Mouse (Mus musculus) limb, embryonic 11.5 days (tissue): ENCODE data around the gene Ppp1r9a. TPM values are rescaled to one million over a fixed set of nuclear protein-coding genes. Genes with fewer than 3 reads are reported as not detected.
"Not testable (repeated sequence)": the region's sequence is repeated elsewhere in the genome, so short reads cannot be mapped to it uniquely, and the experiment has no call there.

ENCODE experiments used
- ATAC-seq: fragments of 200-750 bp; cut with Nextera tagmentation; 2 replicates; pipeline ENCODE4 v1.8.0; 2017; ENCODE audit warnings: low read depth; ENCODE audit not compliant: insufficient number of reproducible peaks, low FRiP score, low TSS enrichment
- DNase-seq: peaks from one replicate; pipeline ENCODE4 v3.0.0-alpha.2; 2015; ENCODE audit warnings: low spot score
- H3K27ac ChIP-seq: fragments of 300-500 bp; sonication (generic); replicated peaks from 2 replicates; pipeline ENCODE4 v1.5.1; 2014; ENCODE audit warnings: low read depth, mild to moderate bottlenecking, low read length
- H3K27me3 ChIP-seq: fragments of 300-500 bp; sonication (generic); 2 replicates; pipeline ENCODE4 v1.6.1; 2014; ENCODE audit warnings: mild to moderate bottlenecking, low read length, mixed read lengths; ENCODE audit not compliant: control insufficient read depth, insufficient read depth
- H3K36me3 ChIP-seq: fragments of 300-500 bp; sonication (generic); 2 replicates; pipeline ENCODE4 v1.6.1; 2014; ENCODE audit warnings: mild to moderate bottlenecking, low read length, moderate library complexity, mixed read lengths; ENCODE audit not compliant: control insufficient read depth, insufficient read depth
- H3K4me1 ChIP-seq: fragments of 300-500 bp; sonication (generic); 2 replicates; pipeline ENCODE4 v1.6.1; 2014; ENCODE audit warnings: low read length, mixed read lengths; ENCODE audit not compliant: control insufficient read depth, insufficient read depth
- H3K4me2 ChIP-seq: fragments of 300-500 bp; sonication (generic); 2 replicates; pipeline ENCODE4 v1.6.1; 2014; ENCODE audit warnings: low read depth, mild to moderate bottlenecking, moderate library complexity; ENCODE audit not compliant: severe bottlenecking
- H3K4me3 ChIP-seq: fragments of 300-500 bp; sonication (generic); 2 replicates; pipeline ENCODE4 v1.5.1; 2014; ENCODE audit warnings: low read depth, low read length
- H3K9ac ChIP-seq: fragments of 300-500 bp; sonication (generic); 2 replicates; pipeline ENCODE4 v1.6.1; 2014; ENCODE audit warnings: mild to moderate bottlenecking, low read length
- H3K9me3 ChIP-seq: fragments of 300-500 bp; sonication (generic); 2 replicates; pipeline ENCODE4 v1.6.1; 2016; ENCODE audit warnings: low read length; ENCODE audit not compliant: control insufficient read depth
- WGBS: fragments of 180-500 bp; shearing (Covaris S2); extraction: QIAGEN DNeasy Blood & Tissue Kit; methylation state at CpG from one replicate; pipeline ENCODE4 v1.1.7; 2014; 5-methylcytosine and 5-hydroxymethylcytosine counted together
- polyA plus RNA-seq: library from polyadenylated mRNA; unstranded; fragments of >200 nt; fragmentation: Nextera tagmentation; extraction: Ambion mirVana; gene quantifications from 2 replicates; pipeline ENCODE4 v1.2.1, GENCODE M21; 2014

Gene Ppp1r9a
- 27.9 and 31.9 TPM in 2 replicates for polyA plus RNA-seq

DNA sequence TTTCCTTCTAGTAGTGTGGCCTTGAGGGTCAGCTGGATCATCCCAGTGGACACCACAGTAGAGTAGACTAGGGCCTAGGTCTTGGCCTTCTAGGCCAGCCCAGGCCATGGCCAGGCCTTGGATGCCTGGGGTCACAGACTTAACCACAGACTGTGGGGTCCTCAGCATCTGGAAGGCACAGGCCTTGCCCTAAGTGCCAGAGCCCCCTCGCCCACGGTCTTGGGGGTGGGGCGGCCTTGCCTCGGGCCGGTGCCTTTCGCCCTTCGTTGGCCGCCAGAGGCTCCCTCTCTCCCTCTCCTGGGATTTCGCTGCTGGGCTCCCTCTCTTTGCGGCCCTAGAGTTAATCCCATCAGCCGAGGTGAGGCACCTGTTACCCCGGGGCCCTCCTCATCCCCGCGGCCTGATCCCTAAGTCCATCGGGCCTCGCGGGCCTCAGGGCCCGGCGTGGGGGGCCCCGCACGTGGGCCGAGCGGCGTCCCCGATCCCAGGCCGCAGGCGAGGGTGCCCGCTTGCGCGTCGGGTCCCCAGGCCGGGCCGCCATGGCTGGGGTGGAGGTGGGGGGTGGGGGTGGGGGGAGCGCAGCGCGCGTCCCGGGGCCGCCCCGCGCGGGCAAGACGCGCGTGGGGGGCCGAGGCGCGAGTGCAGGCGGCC lies at the start of gene Ppp1r9a:
Gene Ppp1r9a (plus strand): TSS at position 244 of the 651 bp plus-strand sequence.
- WGBS = under 1% methylated on average over 36 of the region's 49 CpGs
- H3K27ac ChIP-seq = peak within 1 kb of the TSS; percentile 98
- peak; percentile 78 for DNase-seq
- H3K4me1 ChIP-seq = peaks cover 8% of the 10 kb centered on the region
- H3K9me3 ChIP-seq = no peaks in the 10 kb centered on the region
- H3K4me2 ChIP-seq = peak within 1 kb of the TSS; percentile 78
- peak; percentile 54; the same call in 1 of the 2 replicates for ATAC-seq
- H3K27me3 ChIP-seq = no peaks in the 10 kb centered on the region
- no peaks in the 10 kb centered on the region for H3K36me3 ChIP-seq
- peak within 1 kb of the TSS; percentile 97 for H3K9ac ChIP-seq
- H3K4me3 ChIP-seq = peak within 1 kb of the TSS; percentile 52

- no peak for ATAC-seq
- H3K4me2 ChIP-seq = no peak overlapping the region
- H3K9ac ChIP-seq = no peak overlapping the region
- H3K4me1 ChIP-seq = no peaks in the 10 kb centered on the region
- no peak overlapping the region for H3K27ac ChIP-seq
- 80% methylated on average over 10 of the region's 10 CpGs for whole genome bisulfite sequencing
- 0 out of 2 replicates have a peak, but pooled peaks cover 2% of the 10 kb centered on the region for H3K9me3 ChIP-seq
- no peak for DNase-seq
- no peaks in the 10 kb centered on the region for H3K36me3 ChIP-seq
- H3K4me3 ChIP-seq = no peak overlapping the region
- no peaks in the 10 kb centered on the region for H3K27me3 ChIP-seq
These were observed 47.5 kb upstream of the Ppp1r9a start for GRCm38 (mm10) chr6:4855236-4855635.

GRCm38 (mm10) chr6:4856919-4857318 lies 45.8 kb upstream of the Ppp1r9a start:
- ATAC-seq = no peak
- Histone ChIP-seq H3K9me3 (0 out of 2 replicates have a peak, but pooled peaks cover 2% of the 10 kb centered on the region), H3K4me3 (no peak overlapping the region), H3K9ac (no peak overlapping the region), H3K27me3 (no peaks in the 10 kb centered on the region), H3K36me3 (no peaks in the 10 kb centered on the region), H3K27ac (no peak overlapping the region), H3K4me1 (no peaks in the 10 kb centered on the region), H3K4me2 (no peak overlapping the region)
- WGBS = 95% methylated on average over 11 of the region's 11 CpGs
- DNase-seq = no peak

DNA sequence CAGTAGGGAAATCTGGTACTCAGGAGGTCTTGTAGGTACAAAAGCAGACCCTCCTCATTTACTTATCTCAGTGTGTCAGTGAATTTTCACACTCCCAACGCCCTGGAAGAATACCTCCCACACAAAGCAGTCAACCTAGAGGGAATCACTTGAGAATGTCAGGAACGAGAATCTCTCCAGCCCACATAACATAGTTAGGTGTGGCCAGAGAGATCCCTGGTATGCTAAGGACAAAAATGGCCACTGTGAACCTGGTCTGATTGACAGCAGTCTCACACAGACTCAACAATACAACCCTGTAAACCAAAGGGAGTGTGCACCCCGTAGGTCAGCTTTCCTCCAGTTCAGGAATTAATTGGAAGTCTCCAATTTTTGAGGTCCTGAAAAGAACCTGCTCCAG lies 18.4 kb upstream of the Ppp1r9a start:
- Histone ChIP-seq H3K27me3 (no peaks in the 10 kb centered on the region), H3K9ac (no peak overlapping the region), H3K4me3 (no peak overlapping the region), H3K4me1 (no peaks in the 10 kb centered on the region), H3K36me3 (no peaks in the 10 kb centered on the region), H3K27ac (no peak overlapping the region), H3K9me3 (no peaks in the 10 kb centered on the region), H3K4me2 (no peak overlapping the region)
- 79% methylated on average over 3 of the region's 3 CpGs for WGBS
- ATAC-seq (no peak), DNase-seq (no peak)

- Histone ChIP-seq H3K4me3 (no peak overlapping the region), H3K27ac (no peak overlapping the region), H3K4me1 (no peaks in the 10 kb centered on the region), H3K9me3 (0 out of 2 replicates have a peak, but pooled peaks cover 4% of the 10 kb centered on the region), H3K36me3 (no peaks in the 10 kb centered on the region), H3K4me2 (no peak overlapping the region), H3K9ac (no peak overlapping the region), H3K27me3 (no peaks in the 10 kb centered on the region)
- ATAC-seq = no peak
- 81% methylated on average over 9 of the region's 9 CpGs for WGBS
- no peak for DNase-seq
These were observed 13.2 kb upstream of the Ppp1r9a start for GRCm38 (mm10) chr6:4889544-4889943.

DNA sequence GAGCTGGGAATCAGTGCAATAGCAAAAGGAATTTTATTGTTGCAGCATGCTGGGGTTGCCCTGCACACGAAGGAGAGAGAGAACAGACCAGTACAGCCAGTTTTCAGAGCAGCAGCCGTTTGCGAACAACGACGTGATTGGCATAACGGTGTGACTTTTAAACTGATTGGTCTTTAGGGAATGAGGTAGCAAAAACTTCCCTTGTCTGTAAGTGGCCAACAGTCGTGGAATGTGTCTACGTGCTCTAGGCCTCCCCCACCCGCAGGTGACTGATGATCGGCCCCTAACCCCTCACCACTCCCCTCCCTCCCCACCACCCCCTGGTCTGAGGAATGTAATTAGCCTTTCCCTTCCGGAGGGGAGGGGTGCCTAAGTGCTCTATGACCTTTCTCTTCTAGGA lies 10.3 kb upstream of the Ppp1r9a start:
- Histone ChIP-seq H3K27ac (no peak overlapping the region), H3K9me3 (0 out of 2 replicates have a peak, but pooled peaks cover 4% of the 10 kb centered on the region), H3K36me3 (no peaks in the 10 kb centered on the region), H3K27me3 (no peaks in the 10 kb centered on the region), H3K9ac (no peak overlapping the region), H3K4me2 (no peak overlapping the region), H3K4me1 (no peaks in the 10 kb centered on the region), H3K4me3 (no peak overlapping the region)
- DNase-seq = peak; percentile 42
- WGBS = 16% methylated on average over 11 of the region's 11 CpGs
- peak; percentile 82; the same call in 1 of the 2 replicates for ATAC-seq

DNA sequence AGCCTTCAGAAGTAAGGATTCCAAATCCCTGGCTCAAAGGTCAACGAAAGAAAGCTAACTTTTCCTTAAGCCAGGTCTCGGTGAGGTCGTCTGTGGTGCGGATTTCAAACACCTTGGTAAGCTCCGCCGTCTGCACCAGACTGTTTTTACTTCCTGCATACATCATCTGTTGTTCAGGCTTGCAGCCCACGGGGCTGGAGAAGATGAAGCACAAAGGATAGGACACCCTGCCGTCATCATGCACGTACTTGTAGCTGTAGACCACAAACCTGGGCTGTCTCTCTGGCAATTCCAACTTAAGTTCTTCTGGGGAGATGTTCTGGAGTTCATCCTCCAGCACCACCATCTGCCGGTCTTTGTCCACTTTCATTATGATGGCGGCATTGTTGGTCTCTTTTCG lies 9.4 kb upstream of the Ppp1r9a start:
- ATAC-seq, H3K27ac ChIP-seq, H3K9me3 ChIP-seq: not testable (repeated sequence)

GRCm38 (mm10) chr6:4899906-4900305 lies 2.8 kb upstream of the Ppp1r9a start:
- ATAC-seq (no peak), DNase-seq (no peak)
- WGBS = 84% methylated on average over 6 of the region's 6 CpGs
- Histone ChIP-seq H3K9ac (no peak overlapping the region), H3K36me3 (no peaks in the 10 kb centered on the region), H3K4me2 (no peak overlapping the region), H3K9me3 (no peaks in the 10 kb centered on the region), H3K4me3 (no peak overlapping the region), H3K27me3 (no peaks in the 10 kb centered on the region), H3K27ac (no peak overlapping the region), H3K4me1 (peaks cover 8% of the 10 kb centered on the region)

More for the DNA sequence above, 9.4 kb upstream of the Ppp1r9a start:
- 52% methylated on average over 12 of the region's 12 CpGs for WGBS
- DNase-seq, H3K9ac ChIP-seq, H3K36me3 ChIP-seq, H3K4me1 ChIP-seq, H3K27me3 ChIP-seq, H3K4me2 ChIP-seq, H3K4me3 ChIP-seq: not testable (repeated sequence)
